Mouse (Mus musculus) ES-Bruce4 (cell line): ENCODE measurements around the gene H2-Oa. TPM values are rescaled to one million over a fixed set of nuclear protein-coding genes. Genes with fewer than 3 reads are reported as not detected.

Experiments
- H3K27ac ChIP-seq: 2 replicates; pipeline ENCODE4 v1.5.1; 2012; ENCODE audit warnings: low read length, inconsistent platforms; ENCODE audit not compliant: insufficient read depth
- H3K27me3 ChIP-seq: 2 replicates; pipeline ENCODE4 v1.6.1; 2012; ENCODE audit warnings: mild to moderate bottlenecking, low read length, inconsistent platforms; ENCODE audit not compliant: control insufficient read depth, poor library complexity, insufficient read depth, severe bottlenecking
- H3K36me3 ChIP-seq: 2 replicates; pipeline ENCODE4 v1.6.1; 2012; ENCODE audit warnings: inconsistent platforms, mild to moderate bottlenecking, low read length, moderate library complexity; ENCODE audit not compliant: control insufficient read depth, poor library complexity, insufficient read depth, severe bottlenecking
- H3K4me1 ChIP-seq: one replicate; pipeline ENCODE4 v1.8.1; 2011; ENCODE audit warnings: low read length; ENCODE audit not compliant: control insufficient read depth, insufficient read depth
- H3K4me3 ChIP-seq: 2 replicates; pipeline ENCODE4 v1.5.1; 2011; ENCODE audit warnings: low read depth, mild to moderate bottlenecking, low read length
- H3K9ac ChIP-seq: 2 replicates; pipeline ENCODE4 v1.6.1; 2012; ENCODE audit warnings: low read depth, mild to moderate bottlenecking, inconsistent platforms; ENCODE audit not compliant: poor library complexity, severe bottlenecking
- H3K9me3 ChIP-seq: replicated peaks from 2 replicates; pipeline ENCODE4 v1.6.1; 2012; ENCODE audit warnings: mild to moderate bottlenecking, low read length, inconsistent platforms; ENCODE audit not compliant: control insufficient read depth, poor library complexity, insufficient read depth, severe bottlenecking
- CTCF ChIP-seq: IDR thresholded peaks from one replicate; pipeline ENCODE4 v1.8.1; 2011; ENCODE audit warnings: low read depth, low read length
- EP300 ChIP-seq: IDR thresholded peaks from 2 replicates; pipeline ENCODE4 v1.6.1; 2011; ENCODE audit warnings: low read depth, low read length; ENCODE audit not compliant: insufficient read depth
- POLR2A ChIP-seq: IDR thresholded peaks from one replicate; pipeline ENCODE4 v1.8.1; 2011; ENCODE audit warnings: low read length; ENCODE audit not compliant: insufficient read depth
- polyA plus RNA-seq: library from polyadenylated mRNA; stranded (reverse); fragments of >200 nt; gene quantifications from 2 replicates; pipeline ENCODE4 v1.2.4, GENCODE M21; 2011; ENCODE audit warnings: low read depth; ENCODE audit not compliant: missing spikeins, insufficient read depth, insufficient read length

H2-Oa gene
- polyA plus RNA-seq, 1 experiment: not detected

DNA sequence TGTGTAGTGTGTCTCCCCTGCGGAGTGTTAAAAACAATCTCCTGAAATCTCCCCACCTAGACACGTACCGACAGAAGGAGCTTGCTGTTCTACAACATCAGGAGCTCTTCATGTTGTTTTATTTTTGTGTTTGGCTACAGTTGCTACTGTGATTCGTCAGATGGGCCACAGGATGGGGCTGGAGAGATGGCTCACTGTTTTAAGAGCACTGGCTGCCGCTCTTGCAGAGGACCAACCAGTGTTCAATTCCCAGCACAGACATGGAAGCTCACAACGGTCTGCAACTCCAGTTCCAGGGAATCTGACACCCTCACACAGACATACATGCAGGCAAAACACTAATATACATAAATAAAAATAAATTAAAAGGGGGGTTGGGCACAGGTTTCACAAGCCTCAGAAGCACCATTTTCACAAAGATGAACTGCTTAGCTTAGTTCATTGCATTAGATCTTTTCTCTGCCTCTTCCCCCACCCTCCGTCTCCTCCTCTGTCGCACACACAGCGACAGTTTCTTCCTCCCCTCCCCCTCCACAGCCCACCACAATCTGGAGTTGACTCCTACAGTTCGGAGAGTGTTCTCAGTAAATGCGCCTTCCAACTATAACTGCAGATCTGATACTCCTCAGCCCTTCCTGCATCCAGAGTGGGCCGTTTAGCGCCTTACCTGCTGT, 36.3 kb downstream of the H2-Oa start:
- H3K9ac ChIP-seq: no peak overlapping the region
- H3K9me3 ChIP-seq: no peaks in the 10 kb centered on the region
- TF ChIP-seq EP300: no peak
- TF ChIP-seq CTCF: peak; percentile 3
- H3K4me3 ChIP-seq: no peak overlapping the region
- H3K27ac ChIP-seq: no peak overlapping the region
- H3K4me1 ChIP-seq: peaks cover 2% of the 10 kb centered on the region
- H3K36me3 ChIP-seq: no peaks in the 10 kb centered on the region
- H3K27me3 ChIP-seq: no peaks in the 10 kb centered on the region

GRCm38 (mm10) chr17:34128944-34129791, 37.0 kb downstream of the H2-Oa start:
- Histone ChIP-seq H3K27ac (no peak overlapping the region), H3K9me3 (no peaks in the 10 kb centered on the region), H3K36me3 (no peaks in the 10 kb centered on the region), H3K4me1 (peaks cover 2% of the 10 kb centered on the region), H3K9ac (no peak overlapping the region), H3K27me3 (no peaks in the 10 kb centered on the region), H3K4me3 (no peak overlapping the region)
- TF ChIP-seq CTCF: no peak
- TF ChIP-seq EP300: no peak
- TF ChIP-seq POLR2A: no peak

DNA sequence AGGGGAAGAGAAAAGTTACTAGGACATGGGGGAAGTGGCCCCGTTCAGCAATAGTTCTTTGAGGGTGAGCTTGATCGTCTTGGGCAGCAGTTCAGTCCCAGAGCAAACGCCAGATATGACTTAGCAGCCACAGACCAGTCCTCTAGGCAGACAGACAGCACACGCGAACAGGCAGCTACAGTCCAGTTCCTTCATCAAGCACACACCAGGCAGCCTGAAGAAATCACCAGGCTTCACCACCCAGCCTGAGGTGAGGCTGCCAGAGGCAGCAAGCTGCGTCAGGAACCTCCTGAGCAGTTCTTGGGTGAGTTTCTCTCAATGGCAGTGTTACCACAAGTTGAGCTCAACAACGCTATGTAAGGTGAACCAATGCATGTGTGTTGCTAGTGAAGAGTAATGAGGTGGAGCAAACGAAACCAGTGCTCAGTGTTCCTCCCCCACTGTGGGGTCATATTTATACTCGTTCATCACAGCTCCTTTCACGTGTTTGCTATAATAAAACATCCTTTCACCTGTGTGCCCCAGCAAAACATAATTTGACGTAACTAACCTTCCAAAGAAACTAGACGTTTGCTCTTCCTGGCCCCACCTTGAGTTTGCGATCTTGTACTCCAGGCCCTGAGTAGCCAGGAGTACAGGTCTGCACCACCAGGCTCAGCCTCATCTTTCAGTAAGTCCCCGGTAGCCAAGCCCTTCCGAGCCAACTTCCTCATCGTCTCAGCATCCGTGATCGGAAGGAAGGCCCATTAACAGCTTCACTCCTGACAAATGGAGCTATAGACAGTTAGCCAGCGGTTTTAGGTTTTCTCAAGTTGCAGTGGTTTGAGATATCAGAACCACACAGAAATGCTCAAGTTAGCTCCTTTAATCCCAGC, 38.2 kb downstream of the H2-Oa start:
- TF ChIP-seq EP300 (no peak), POLR2A (no peak), CTCF (no peak)
- H3K27me3 ChIP-seq: no peaks in the 10 kb centered on the region
- H3K4me3 ChIP-seq: no peak overlapping the region
- no peaks in the 10 kb centered on the region for H3K9me3 ChIP-seq
- no peak overlapping the region for H3K27ac ChIP-seq
- no peak overlapping the region for H3K9ac ChIP-seq
- peaks cover 2% of the 10 kb centered on the region for H3K4me1 ChIP-seq
- no peaks in the 10 kb centered on the region for H3K36me3 ChIP-seq

DNA sequence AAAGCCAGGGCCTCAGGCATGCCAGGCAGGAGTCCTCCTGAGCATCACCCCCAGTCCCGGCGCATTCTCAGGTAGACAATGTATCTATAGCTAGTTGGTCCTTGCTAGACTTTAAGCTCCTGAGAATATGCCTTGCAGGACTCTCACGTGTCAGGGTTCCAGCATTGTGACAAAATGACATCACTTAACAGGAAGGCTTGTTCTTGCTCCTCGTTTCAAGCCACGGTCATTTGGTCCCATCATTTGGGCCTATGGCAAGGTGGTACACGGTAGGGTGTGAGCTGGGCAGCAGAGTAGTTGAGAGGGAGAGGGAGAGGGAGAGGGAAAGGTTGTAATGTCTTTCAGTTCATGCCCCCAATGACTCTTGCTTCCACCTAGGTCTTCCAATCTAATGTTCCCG, 39.8 kb downstream of the H2-Oa start:
- no peaks in the 10 kb centered on the region for H3K36me3 ChIP-seq
- H3K9me3 ChIP-seq: no peaks in the 10 kb centered on the region
- no peak overlapping the region for H3K9ac ChIP-seq
- no peak for TF ChIP-seq EP300
- no peak for TF ChIP-seq CTCF
- no peak for TF ChIP-seq POLR2A
- no peaks in the 10 kb centered on the region for H3K4me1 ChIP-seq
- H3K4me3 ChIP-seq: no peak overlapping the region
- no peak overlapping the region for H3K27ac ChIP-seq
- no peaks in the 10 kb centered on the region for H3K27me3 ChIP-seq

- Histone ChIP-seq H3K9me3 (no peaks in the 10 kb centered on the region), H3K27ac (no peak overlapping the region), H3K4me3 (no peak overlapping the region), H3K27me3 (no peaks in the 10 kb centered on the region), H3K9ac (no peak overlapping the region), H3K36me3 (no peaks in the 10 kb centered on the region), H3K4me1 (no peaks in the 10 kb centered on the region)
- TF ChIP-seq POLR2A: no peak
These were observed 41.1 kb downstream of the H2-Oa start for GRCm38 (mm10) chr17:34133289-34133688.

GRCm38 (mm10) chr17:34134451-34134850, 42.3 kb downstream of the H2-Oa start:
- Histone ChIP-seq H3K27me3 (no peaks in the 10 kb centered on the region), H3K27ac (no peak overlapping the region), H3K4me3 (no peak overlapping the region), H3K36me3 (no peaks in the 10 kb centered on the region), H3K9me3 (no peaks in the 10 kb centered on the region), H3K9ac (no peak overlapping the region), H3K4me1 (no peaks in the 10 kb centered on the region)
- no peak for TF ChIP-seq POLR2A
- no peak for TF ChIP-seq EP300
- TF ChIP-seq CTCF: no peak
